Mouse (Mus musculus): ENCODE results near the gene Hmgb1. TPM values are rescaled to one million over a fixed set of nuclear protein-coding genes. Genes with fewer than 3 reads are reported as not detected.

Gene Hmgb1
- total and polyA plus RNA-seq, 3 experiments, result 227 to 899 (median 288) TPM

- no peaks in the 10 kb centered on the region for H3K27me3 ChIP-seq (replicated peaks)
- no peaks in the 10 kb centered on the region for H3K36me3 ChIP-seq (replicated peaks in 1 of 2; ENCODE audit: control insufficient read depth in 1 of 2, insufficient read depth in 1 of 2, low read length in 1 of 2)
- dilution Hi-C loops (cut with MboI; ENCODE audit: extremely low pct_ligation_motif_present, extremely low pct_unique_long_range_greater_than_20kb, low sequenced_read_pairs) (no loop called here), in situ Hi-C loops (cut with MboI; ENCODE audit: low pct_ligation_motif_present, low pct_unique_long_range_greater_than_20kb, low sequenced_read_pairs) (no loop called here)
- no peak for DNase-seq (ENCODE audit: extremely low read depth)
- H3K9me3 ChIP-seq (replicated peaks; ENCODE audit: low read length), result peaks cover 2% of the 10 kb centered on the region
- no peak for TF ChIP-seq CHD2 (IDR thresholded peaks at IDR 0.05; ENCODE audit: low read length)
- TF ChIP-seq MYC (IDR thresholded peaks at IDR 0.05; ENCODE audit: low read depth, low read length), result no peak
- no peak for TF ChIP-seq JUND (conservative IDR thresholded peaks at IDR 0.05; ENCODE audit: low read depth, low read length)
- no peak for TF ChIP-seq CHD1 (IDR thresholded peaks at IDR 0.05; ENCODE audit: low read depth, low read length)
- TF ChIP-seq PAX5 (IDR thresholded peaks at IDR 0.05; ENCODE audit: low read length), result no peak
- TF ChIP-seq JUN (IDR thresholded peaks at IDR 0.05; ENCODE audit: insufficient read depth, low read depth, low read length), result no peak
- TF ChIP-seq USF2 (conservative IDR thresholded peaks at IDR 0.05; ENCODE audit: low read depth, low read length), result no peak
- no peak for TF ChIP-seq SIN3A (IDR thresholded peaks at IDR 0.05; ENCODE audit: low read length)
- no peak for TF ChIP-seq NELFE (IDR thresholded peaks at IDR 0.05; ENCODE audit: low read depth, low read length)
- TF ChIP-seq NRF1 (IDR thresholded peaks at IDR 0.05; ENCODE audit: low read depth, low read length), result no peak
- TF ChIP-seq ZKSCAN1 (IDR thresholded peaks at IDR 0.05; ENCODE audit: borderline replicate concordance, low read depth, low read length), result no peak
- TF ChIP-seq ETS1 (conservative IDR thresholded peaks at IDR 0.05; ENCODE audit: low read depth, low read length), result no peak
- TF ChIP-seq MAX (IDR thresholded peaks at IDR 0.05; ENCODE audit: low read length), result no peak
- TF ChIP-seq USF1 (IDR thresholded peaks at IDR 0.05; ENCODE audit: low read depth, low read length), result no peak
- no peak for TF ChIP-seq BHLHE40 (IDR thresholded peaks at IDR 0.05; ENCODE audit: low read depth, low read length)
- TF ChIP-seq RCOR1 (conservative IDR thresholded peaks at IDR 0.05; ENCODE audit: low read depth, low read length), result no peak
- no peak for TF ChIP-seq E2F4 (IDR thresholded peaks at IDR 0.05; ENCODE audit: insufficient replicate concordance, low read depth, low read length)
- no peak for TF ChIP-seq MXI1 (IDR thresholded peaks at IDR 0.05; ENCODE audit: low read depth, low read length)
- TF ChIP-seq POLR2AphosphoS2 (IDR thresholded peaks at IDR 0.05; ENCODE audit: low read depth, low read length), result no peak
- H3K4me1 ChIP-seq (ENCODE audit: control insufficient read depth in 1 of 2, insufficient read depth in 2 of 2), result peaks cover 14 to 38% of the 10 kb centered on the region in 2 experiments
- no peak overlapping the region for H3K9ac ChIP-seq (ENCODE audit: insufficient read depth, low read depth)
- no peak overlapping the region for H3K4me3 ChIP-seq (replicated peaks in 1 of 3; ENCODE audit: low read depth in 2 of 3, low read length in 2 of 3, poor library complexity in 1 of 3)
- no peak overlapping the region for H3K4me2 ChIP-seq (ENCODE audit: insufficient read depth, low read depth, poor library complexity, severe bottlenecking)
- H3K79me2 ChIP-seq (replicated peaks; ENCODE audit: control insufficient read depth, extremely low read depth, insufficient read depth, poor library complexity, severe bottlenecking), result no peaks in the 10 kb centered on the region
- H3K27ac ChIP-seq (ENCODE audit: insufficient read depth, low read depth), result no peak overlapping the region
Measured at GRCm38 (mm10) chr5:149096284-149096683, 88.0 kb downstream of the Hmgb1 start.

- DNase-seq (ENCODE audit: extremely low read depth), result no peak
- H3K27me3 ChIP-seq (replicated peaks), result no peaks in the 10 kb centered on the region
- H3K4me2 ChIP-seq (ENCODE audit: insufficient read depth, low read depth, poor library complexity, severe bottlenecking), result no peak overlapping the region
- TF ChIP-seq UBTF (IDR thresholded peaks at IDR 0.05; ENCODE audit: low read depth, low read length) (no peak), ZMIZ1 (IDR thresholded peaks at IDR 0.05; ENCODE audit: low read depth, low read length) (no peak), SMC3 (IDR thresholded peaks at IDR 0.05; ENCODE audit: low read depth, low read length) (no peak), MAX (IDR thresholded peaks at IDR 0.05; ENCODE audit: low read length) (no peak), TCF12 (IDR thresholded peaks at IDR 0.05; ENCODE audit: low read depth, low read length) (no peak), EP300 (IDR thresholded peaks at IDR 0.05; ENCODE audit: low read length) (no peak), ZKSCAN1 (IDR thresholded peaks at IDR 0.05; ENCODE audit: borderline replicate concordance, low read depth, low read length) (no peak), TBP (conservative IDR thresholded peaks at IDR 0.05; ENCODE audit: low read depth, low read length) (no peak), IRF4 (IDR thresholded peaks at IDR 0.05; ENCODE audit: low read depth, low read length) (no peak)
- no peak overlapping the region for H3K9ac ChIP-seq (ENCODE audit: insufficient read depth, low read depth)
- dilution Hi-C loops (cut with MboI; ENCODE audit: extremely low pct_ligation_motif_present, extremely low pct_unique_long_range_greater_than_20kb, low sequenced_read_pairs) (no loop called here), in situ Hi-C loops (cut with MboI; ENCODE audit: low pct_ligation_motif_present, low pct_unique_long_range_greater_than_20kb, low sequenced_read_pairs) (no loop called here)
- H3K36me3 ChIP-seq (replicated peaks in 1 of 2; ENCODE audit: control insufficient read depth in 1 of 2, insufficient read depth in 1 of 2, low read length in 1 of 2), result no peaks in the 10 kb centered on the region
- peaks cover 20 to 36% of the 10 kb centered on the region in 2 experiments for H3K4me1 ChIP-seq (ENCODE audit: control insufficient read depth in 1 of 2, insufficient read depth in 2 of 2)
- no peaks in the 10 kb centered on the region for H3K79me2 ChIP-seq (replicated peaks; ENCODE audit: control insufficient read depth, extremely low read depth, insufficient read depth, poor library complexity, severe bottlenecking)
- no peaks in the 10 kb centered on the region for H3K9me3 ChIP-seq (replicated peaks; ENCODE audit: low read length)
- no peak overlapping the region for H3K4me3 ChIP-seq (replicated peaks in 1 of 3; ENCODE audit: low read depth in 2 of 3, low read length in 2 of 3, poor library complexity in 1 of 3)
- H3K27ac ChIP-seq (ENCODE audit: insufficient read depth, low read depth), result no peak overlapping the region
Measured at GRCm38 (mm10) chr5:149092926-149093325, 91.4 kb downstream of the Hmgb1 start.

Data from CH12.LX (cell line).